Mouse (Mus musculus): ENCODE data around the gene Arhgef10l. TPM values are rescaled to one million over a fixed set of nuclear protein-coding genes. Genes with fewer than 3 reads are reported as not detected.

The Arhgef10l gene
- polyA plus RNA-seq, 1 experiment from 2014 or later, result 13.8 TPM

GRCm38 (mm10) chr4:140707615-140708014 lies 41.8 kb upstream of the Arhgef10l start:
- ATAC-seq (ENCODE audit: low FRiP score) (no peak), DNase-seq (ENCODE audit: low spot score) (no peak)
- no peak overlapping the region for H3K27ac ChIP-seq (ENCODE audit: low read depth, low read length)
- peaks cover 15% of the 10 kb centered on the region for H3K36me3 ChIP-seq (ENCODE audit: control insufficient read depth, insufficient read depth, low read length)
- no peak overlapping the region for H3K4me2 ChIP-seq (replicated peaks; ENCODE audit: low read depth, low read length)
- H3K9ac ChIP-seq (ENCODE audit: low read depth, low read length), result no peak overlapping the region
- no peaks in the 10 kb centered on the region for H3K27me3 ChIP-seq (ENCODE audit: control insufficient read depth, insufficient read depth, low read length)
- WGBS, result 88% methylated on average over 4 of the region's 4 CpGs
- H3K4me3 ChIP-seq (ENCODE audit: low read depth, low read length), result no peak overlapping the region
- H3K4me1 ChIP-seq (replicated peaks; ENCODE audit: control insufficient read depth, insufficient read depth, low read length), result peaks cover 12% of the 10 kb centered on the region
- H3K9me3 ChIP-seq (ENCODE audit: control insufficient read depth, low read length), result no peaks in the 10 kb centered on the region

- Histone ChIP-seq H3K4me2 (replicated peaks; ENCODE audit: low read depth, low read length) (peak overlapping the region; percentile 84), H3K36me3 (ENCODE audit: control insufficient read depth, insufficient read depth, low read length) (peaks cover 4% of the 10 kb centered on the region; the same call in 1 of the 2 replicates), H3K4me3 (ENCODE audit: low read depth, low read length) (peak overlapping the region; percentile 97), H3K9ac (ENCODE audit: low read depth, low read length) (peak overlapping the region; percentile 95), H3K27ac (ENCODE audit: low read depth, low read length) (0 out of 2 replicates have a peak overlapping the region, but pooled peaks have one; percentile 2), H3K4me1 (replicated peaks; ENCODE audit: control insufficient read depth, insufficient read depth, low read length) (peaks cover 9% of the 10 kb centered on the region), H3K27me3 (ENCODE audit: control insufficient read depth, insufficient read depth, low read length) (peaks cover 15% of the 10 kb centered on the region), H3K9me3 (ENCODE audit: control insufficient read depth, low read length) (no peaks in the 10 kb centered on the region)
- ATAC-seq (ENCODE audit: low FRiP score) (no peak), DNase-seq (ENCODE audit: low spot score) (no peak)
- 57% methylated on average over 4 of the region's 4 CpGs for WGBS
Measured at GRCm38 (mm10) chr4:140704166-140704565, 38.4 kb upstream of the Arhgef10l start.

GRCm38 (mm10) chr4:140703636-140704035 lies 37.8 kb upstream of the Arhgef10l start:
- Histone ChIP-seq H3K4me2 (replicated peaks; ENCODE audit: low read depth, low read length) (peak overlapping the region; percentile 84), H3K36me3 (ENCODE audit: control insufficient read depth, insufficient read depth, low read length) (peaks cover 3% of the 10 kb centered on the region; the same call in 1 of the 2 replicates), H3K4me3 (ENCODE audit: low read depth, low read length) (peak overlapping the region; percentile 97), H3K27ac (ENCODE audit: low read depth, low read length) (peak overlapping the region; percentile 99; the same call in 1 of the 2 replicates), H3K9me3 (ENCODE audit: control insufficient read depth, low read length) (no peaks in the 10 kb centered on the region), H3K4me1 (replicated peaks; ENCODE audit: control insufficient read depth, insufficient read depth, low read length) (peaks cover 9% of the 10 kb centered on the region), H3K9ac (ENCODE audit: low read depth, low read length) (peak overlapping the region; percentile 95), H3K27me3 (ENCODE audit: control insufficient read depth, insufficient read depth, low read length) (peaks cover 20% of the 10 kb centered on the region)
- DNase-seq (ENCODE audit: low spot score) (peak; percentile 54), ATAC-seq (ENCODE audit: low FRiP score) (no peak)
- 9% methylated on average over 8 of the region's 8 CpGs for WGBS

- Histone ChIP-seq H3K9ac (ENCODE audit: low read depth, low read length) (peak overlapping the region; percentile 95), H3K4me1 (replicated peaks; ENCODE audit: control insufficient read depth, insufficient read depth, low read length) (peaks cover 9% of the 10 kb centered on the region), H3K27me3 (ENCODE audit: control insufficient read depth, insufficient read depth, low read length) (peaks cover 22% of the 10 kb centered on the region), H3K4me3 (ENCODE audit: low read depth, low read length) (peak overlapping the region; percentile 97), H3K27ac (ENCODE audit: low read depth, low read length) (peak overlapping the region; percentile 99), H3K36me3 (ENCODE audit: control insufficient read depth, insufficient read depth, low read length) (no peaks in the 10 kb centered on the region), H3K9me3 (ENCODE audit: control insufficient read depth, low read length) (no peaks in the 10 kb centered on the region), H3K4me2 (replicated peaks; ENCODE audit: low read depth, low read length) (peak overlapping the region; percentile 84)
- WGBS, result 0% methylated on average over 41 of the region's 68 CpGs
- ATAC-seq (ENCODE audit: low FRiP score) (peak; percentile 80), DNase-seq (ENCODE audit: low spot score) (peak; percentile 91)
Measured at GRCm38 (mm10) chr4:140702611-140703327, 37.0 kb upstream of the Arhgef10l start.

- DNase-seq (ENCODE audit: low spot score) (peak; percentile 63), ATAC-seq (ENCODE audit: low FRiP score) (no peak)
- Histone ChIP-seq H3K4me2 (replicated peaks; ENCODE audit: low read depth, low read length) (peak overlapping the region; percentile 84), H3K27ac (ENCODE audit: low read depth, low read length) (peak overlapping the region; percentile 99), H3K9me3 (ENCODE audit: control insufficient read depth, low read length) (no peaks in the 10 kb centered on the region), H3K4me3 (ENCODE audit: low read depth, low read length) (peak overlapping the region; percentile 97), H3K9ac (ENCODE audit: low read depth, low read length) (peak overlapping the region; percentile 95), H3K27me3 (ENCODE audit: control insufficient read depth, insufficient read depth, low read length) (peaks cover 22% of the 10 kb centered on the region), H3K4me1 (replicated peaks; ENCODE audit: control insufficient read depth, insufficient read depth, low read length) (peaks cover 9% of the 10 kb centered on the region), H3K36me3 (ENCODE audit: control insufficient read depth, insufficient read depth, low read length) (no peaks in the 10 kb centered on the region)
- WGBS, result 0% methylated on average over 12 of the region's 107 CpGs
Measured at GRCm38 (mm10) chr4:140701716-140702561, 36.1 kb upstream of the Arhgef10l start.

- Histone ChIP-seq H3K9me3 (ENCODE audit: control insufficient read depth, low read length) (no peaks in the 10 kb centered on the region), H3K36me3 (ENCODE audit: control insufficient read depth, insufficient read depth, low read length) (no peaks in the 10 kb centered on the region), H3K4me3 (ENCODE audit: low read depth, low read length) (peak overlapping the region; percentile 97), H3K4me1 (replicated peaks; ENCODE audit: control insufficient read depth, insufficient read depth, low read length) (peaks cover 9% of the 10 kb centered on the region), H3K9ac (ENCODE audit: low read depth, low read length) (peak overlapping the region; percentile 95), H3K4me2 (replicated peaks; ENCODE audit: low read depth, low read length) (peak overlapping the region; percentile 84), H3K27me3 (ENCODE audit: control insufficient read depth, insufficient read depth, low read length) (peaks cover 22% of the 10 kb centered on the region), H3K27ac (ENCODE audit: low read depth, low read length) (peak overlapping the region; percentile 99)
- DNase-seq (ENCODE audit: low spot score) (peak; percentile 91), ATAC-seq (ENCODE audit: low FRiP score) (peak; percentile 68)
- WGBS, result under 1% methylated on average over 52 of the region's 61 CpGs
Measured at GRCm38 (mm10) chr4:140701049-140701715, 35.4 kb upstream of the Arhgef10l start.

GRCm38 (mm10) chr4:140700269-140701018 lies 34.6 kb upstream of the Arhgef10l start, which contains the start of gene Rcc2:
Rcc2 (plus strand) TSS chr4:140700541.
- peak within 1 kb of the TSS; percentile 84 for H3K4me2 ChIP-seq (replicated peaks; ENCODE audit: low read depth, low read length)
- H3K27ac ChIP-seq (ENCODE audit: low read depth, low read length), result peak within 1 kb of the TSS; percentile 99
- peak within 1 kb of the TSS; percentile 97 for H3K4me3 ChIP-seq (ENCODE audit: low read depth, low read length)
- H3K9ac ChIP-seq (ENCODE audit: low read depth, low read length), result peak within 1 kb of the TSS; percentile 95
- H3K4me1 ChIP-seq (replicated peaks; ENCODE audit: control insufficient read depth, insufficient read depth, low read length), result peaks cover 9% of the 10 kb centered on the region
- H3K9me3 ChIP-seq (ENCODE audit: control insufficient read depth, low read length), result no peaks in the 10 kb centered on the region
- 8% methylated on average over 20 of the region's 20 CpGs for WGBS
- H3K36me3 ChIP-seq (ENCODE audit: control insufficient read depth, insufficient read depth, low read length), result no peaks in the 10 kb centered on the region
- no peak for DNase-seq (ENCODE audit: low spot score)
- H3K27me3 ChIP-seq (ENCODE audit: control insufficient read depth, insufficient read depth, low read length), result peaks cover 22% of the 10 kb centered on the region
- ATAC-seq (ENCODE audit: low FRiP score), result no peak

All from hindbrain, embryonic 11.5 days (tissue).